Mouse (Mus musculus) liver, embryonic 15.5 days (tissue): ENCODE results near the gene Rbm4. TPM values are rescaled to one million over a fixed set of nuclear protein-coding genes. Genes with fewer than 3 reads are reported as not detected.
"Not testable (repeated sequence)": the region's sequence is repeated elsewhere in the genome, so short reads cannot be mapped to it uniquely, and the experiment has no call there.

Experiments used
- ATAC-seq: fragments of 200-750 bp; cut with Nextera tagmentation; 2 replicates; pipeline ENCODE4 v1.8.0; 2017; ENCODE audit warnings: moderate number of reproducible peaks, mild to moderate bottlenecking, moderate library complexity; ENCODE audit not compliant: insufficient read depth
- H3K27ac ChIP-seq: fragments of 300-500 bp; sonication (generic); replicated peaks from 2 replicates; pipeline ENCODE4 v1.5.1; 2015; ENCODE audit warnings: mild to moderate bottlenecking, inconsistent platforms
- H3K27me3 ChIP-seq: fragments of 300-500 bp; sonication (generic); 2 replicates; pipeline ENCODE4 v1.6.1; 2015; ENCODE audit warnings: mild to moderate bottlenecking, inconsistent platforms
- H3K36me3 ChIP-seq: fragments of 300-500 bp; sonication (generic); replicated peaks from 2 replicates; pipeline ENCODE4 v1.6.1; 2015; ENCODE audit warnings: moderate library complexity, mild to moderate bottlenecking, inconsistent platforms
- H3K4me1 ChIP-seq: fragments of 300-500 bp; sonication (generic); replicated peaks from 2 replicates; pipeline ENCODE4 v1.6.1; 2015; ENCODE audit warnings: inconsistent platforms
- H3K4me2 ChIP-seq: fragments of 300-500 bp; sonication (generic); 2 replicates; pipeline ENCODE4 v1.6.1; 2015; ENCODE audit warnings: moderate library complexity, mild to moderate bottlenecking, inconsistent platforms
- H3K4me3 ChIP-seq: fragments of 300-500 bp; sonication (generic); replicated peaks from 2 replicates; pipeline ENCODE4 v1.5.1; 2015; ENCODE audit warnings: mild to moderate bottlenecking, inconsistent platforms
- H3K9ac ChIP-seq: fragments of 300-500 bp; sonication (generic); 2 replicates; pipeline ENCODE4 v1.6.1; 2015; ENCODE audit warnings: moderate library complexity, mild to moderate bottlenecking, inconsistent platforms
- H3K9me3 ChIP-seq: fragments of 300-500 bp; sonication (generic); replicated peaks from 2 replicates; pipeline ENCODE4 v1.6.1; 2016; ENCODE audit warnings: inconsistent platforms
- WGBS: fragments of 180-500 bp; shearing (Covaris S2); methylation state at CpG from one replicate; pipeline ENCODE4 v1.1.7; 2015; ENCODE audit warnings: mixed read lengths; ENCODE audit not compliant: insufficient replicate concordance; 5-methylcytosine and 5-hydroxymethylcytosine counted together
- polyA plus RNA-seq: library from polyadenylated mRNA; unstranded; fragments of >200 nt; fragmentation: Nextera tagmentation; extraction: Ambion mirVana; gene quantifications from 2 replicates; pipeline ENCODE4 v1.2.1, GENCODE M21; 2015

The Rbm4 gene
- polyA plus RNA-seq, 1 experiment from 2014 or later: 25.2 TPM

DNA sequence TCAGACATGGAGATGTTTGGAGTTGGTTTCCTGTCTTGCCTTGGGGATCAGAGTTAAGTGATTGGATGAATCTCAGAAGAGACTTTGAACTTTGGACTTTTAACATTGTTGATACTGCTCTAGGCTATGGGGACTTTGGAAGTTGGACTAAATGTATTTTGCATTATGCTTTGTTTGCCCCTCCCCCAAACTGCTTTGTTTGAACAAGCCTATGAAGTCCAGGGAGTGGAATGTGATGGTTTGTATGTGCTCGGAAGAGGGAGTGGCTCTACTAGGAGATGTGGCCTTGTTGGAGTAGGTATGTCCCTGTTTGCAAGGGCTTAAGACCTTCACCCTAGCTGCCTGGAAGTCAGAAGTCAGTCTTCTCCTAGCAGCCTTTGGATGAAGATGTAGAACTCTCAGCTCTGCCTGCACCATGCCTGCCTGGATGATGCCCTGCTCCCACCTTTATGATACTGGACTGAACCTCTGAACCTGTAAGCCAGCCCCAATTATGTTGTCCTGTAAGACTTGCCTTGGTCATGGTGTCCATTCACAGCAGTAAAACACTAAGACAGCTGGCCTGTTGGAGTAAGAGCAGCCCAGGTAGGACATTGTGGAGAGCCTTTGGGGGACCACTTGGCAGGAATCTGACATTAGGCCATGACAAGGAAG lies 23.6 kb upstream of the Rbm4 start:
- Histone ChIP-seq H3K4me2 (no peak overlapping the region), H3K9me3 (no peaks in the 10 kb centered on the region), H3K4me3 (no peak overlapping the region), H3K4me1 (peaks cover 2% of the 10 kb centered on the region), H3K27ac (no peak overlapping the region), H3K27me3 (peaks cover 5% of the 10 kb centered on the region; the same call in 1 of the 2 replicates), H3K36me3 (no peaks in the 10 kb centered on the region), H3K9ac (no peak overlapping the region)
- ATAC-seq: peak; percentile 51; the same call in 1 of the 2 replicates
- 59% methylated on average over 1 of the region's 1 CpGs for whole genome bisulfite sequencing

- no peak for ATAC-seq
- Histone ChIP-seq H3K36me3 (no peaks in the 10 kb centered on the region), H3K27ac (no peak overlapping the region), H3K27me3 (no peaks in the 10 kb centered on the region), H3K9ac (no peak overlapping the region), H3K4me3 (no peak overlapping the region), H3K4me2 (no peak overlapping the region), H3K4me1 (peaks cover 22% of the 10 kb centered on the region), H3K9me3 (no peaks in the 10 kb centered on the region)
- 86% methylated on average over 6 of the region's 6 CpGs for WGBS
Measured at GRCm38 (mm10) chr19:4813015-4813414, 19.3 kb upstream of the Rbm4 start.

- H3K4me1 ChIP-seq: peaks cover 27% of the 10 kb centered on the region
- peak overlapping the region; percentile 72 for H3K9ac ChIP-seq
- peak overlapping the region; percentile 72 for H3K4me2 ChIP-seq
- H3K27me3 ChIP-seq, H3K9me3 ChIP-seq, ATAC-seq, H3K36me3 ChIP-seq: not testable (repeated sequence)
- H3K27ac ChIP-seq: peak overlapping the region; percentile 94
- peak overlapping the region; percentile 83 for H3K4me3 ChIP-seq
- WGBS: 65% methylated on average over 8 of the region's 8 CpGs
Measured at GRCm38 (mm10) chr19:4812334-4812949, 18.7 kb upstream of the Rbm4 start.

DNA sequence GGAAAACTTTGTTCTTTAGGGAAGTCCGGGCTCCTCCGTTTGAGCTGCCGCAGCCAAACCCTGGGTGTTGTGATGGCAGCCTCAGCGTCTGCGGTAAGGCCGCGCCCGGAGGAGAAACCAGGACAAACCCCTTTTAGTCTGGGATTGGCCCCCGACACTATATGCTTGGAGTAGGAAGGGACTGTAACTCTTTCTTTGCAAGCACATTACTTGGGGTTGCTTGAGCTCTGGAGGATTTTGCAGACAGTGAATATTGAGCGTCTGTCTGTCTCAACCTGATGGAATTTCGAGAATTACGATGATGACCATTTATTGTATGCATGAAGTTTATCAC lies 18.2 kb upstream of the Rbm4 start:
- H3K36me3 ChIP-seq: no peaks in the 10 kb centered on the region
- ATAC-seq: no peak; the same call in 1 of the 2 replicates
- H3K27me3 ChIP-seq: no peaks in the 10 kb centered on the region
- H3K4me2 ChIP-seq: peak overlapping the region; percentile 72
- H3K4me1 ChIP-seq: peaks cover 32% of the 10 kb centered on the region
- peak overlapping the region; percentile 72 for H3K9ac ChIP-seq
- no peaks in the 10 kb centered on the region for H3K9me3 ChIP-seq
- peak overlapping the region; percentile 94 for H3K27ac ChIP-seq
- peak overlapping the region; percentile 83 for H3K4me3 ChIP-seq
- 3% methylated on average over 12 of the region's 12 CpGs for WGBS

DNA sequence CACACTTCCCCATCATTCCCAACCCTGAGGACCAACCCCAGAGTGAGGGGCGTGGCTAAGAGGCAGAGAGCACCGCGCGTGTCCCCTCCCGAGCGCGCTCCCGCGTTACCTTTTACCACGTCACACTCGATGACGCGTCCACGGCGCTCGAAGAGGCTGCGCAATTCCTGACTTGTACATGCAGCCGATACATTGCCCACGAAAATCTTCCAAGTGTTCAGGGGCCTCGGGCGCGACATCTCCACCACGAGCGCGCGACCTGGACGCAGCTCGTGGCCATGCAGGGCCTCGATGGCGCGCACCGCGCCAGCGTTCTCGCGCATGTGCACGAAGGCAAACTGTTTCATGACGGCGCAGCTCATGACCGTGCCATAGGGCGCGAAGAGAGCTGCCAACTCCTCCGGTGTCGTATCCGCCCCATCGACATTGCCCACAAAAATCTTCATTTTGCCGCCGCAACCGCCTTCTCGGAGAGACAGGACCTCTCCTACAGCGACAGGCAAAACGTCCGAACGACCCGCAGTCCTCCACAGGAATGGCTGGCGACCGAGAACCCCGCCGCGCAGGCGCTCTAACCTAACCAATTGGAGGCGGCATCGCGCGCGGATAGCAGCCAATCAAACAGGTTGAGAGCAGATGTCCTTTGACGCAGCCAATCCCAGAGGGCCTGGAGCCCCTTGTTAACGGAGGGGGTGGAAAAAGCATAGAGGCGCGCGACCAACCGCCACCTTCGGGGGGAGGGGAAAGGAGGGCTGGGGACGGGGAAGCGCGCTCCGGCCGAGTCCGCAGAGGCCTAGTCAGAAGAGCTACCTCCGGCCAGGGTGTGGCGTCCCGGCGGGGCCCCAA lies 17.6 kb upstream of the Rbm4 start, which contains the start of the genes Gm21992 and Rbm14:
TSS of gene Gm21992 (minus strand) at position 550 of the 846 bp plus-strand sequence.
TSS of gene Rbm14 (minus strand) at position 572 of the 846 bp plus-strand sequence.
- Histone ChIP-seq H3K4me2 (peak within 1 kb of the TSS; percentile 76), H3K36me3 (no peaks in the 10 kb centered on the region), H3K27ac (peak within 1 kb of the TSS; percentile 94), H3K4me1 (peaks cover 32% of the 10 kb centered on the region), H3K9ac (peak within 1 kb of the TSS; percentile 82), H3K27me3 (no peaks in the 10 kb centered on the region), H3K4me3 (peak within 1 kb of the TSS; percentile 83), H3K9me3 (no peaks in the 10 kb centered on the region)
- peak; percentile 93 for ATAC-seq
- WGBS: under 1% methylated on average over 83 of the region's 83 CpGs

DNA sequence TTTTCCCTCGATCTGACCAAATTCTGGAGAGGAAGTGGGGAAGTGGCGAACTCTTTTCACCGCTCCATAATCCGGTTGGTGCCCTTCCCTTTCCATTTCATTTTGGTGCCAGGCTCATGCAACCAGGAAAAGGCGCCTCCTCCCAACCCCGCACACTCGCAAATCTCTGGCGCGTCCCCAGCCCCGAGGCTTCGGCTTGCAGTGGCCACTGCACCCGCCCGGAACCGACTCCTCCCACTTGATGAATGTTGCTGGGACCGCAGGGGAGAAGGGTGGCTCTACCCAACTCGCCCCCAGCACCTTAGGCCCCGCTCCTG lies 17.0 kb upstream of the Rbm4 start:
- Histone ChIP-seq H3K36me3 (no peaks in the 10 kb centered on the region), H3K4me2 (peak overlapping the region; percentile 76), H3K4me1 (peaks cover 32% of the 10 kb centered on the region), H3K9me3 (no peaks in the 10 kb centered on the region), H3K4me3 (peak overlapping the region; percentile 83), H3K27ac (peak overlapping the region; percentile 94), H3K9ac (peak overlapping the region; percentile 82), H3K27me3 (no peaks in the 10 kb centered on the region)
- WGBS: under 1% methylated on average over 17 of the region's 17 CpGs
- no peak for ATAC-seq

DNA sequence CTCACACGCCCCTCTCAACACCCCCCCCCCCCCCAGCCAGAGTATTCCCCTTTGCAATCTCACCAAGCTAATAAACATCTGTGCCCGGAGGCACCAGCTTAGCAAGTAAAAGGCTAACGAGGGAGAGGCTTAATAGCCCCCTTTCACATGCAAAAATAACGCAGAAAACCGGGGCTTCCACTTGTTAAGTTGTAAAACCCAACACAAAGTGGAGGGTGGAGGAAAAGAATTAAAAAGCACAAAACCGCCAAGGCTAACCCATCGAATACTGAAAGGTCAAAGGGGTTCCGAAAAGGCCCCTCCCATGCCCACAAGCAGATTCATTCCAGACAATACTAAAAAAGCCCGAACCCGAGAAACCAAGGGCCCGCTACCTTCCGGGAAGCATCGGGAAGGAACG lies 16.6 kb upstream of the Rbm4 start:
- Histone ChIP-seq H3K4me3 (peak overlapping the region; percentile 83), H3K4me1 (peaks cover 33% of the 10 kb centered on the region), H3K9ac (peak overlapping the region; percentile 82), H3K9me3 (no peaks in the 10 kb centered on the region), H3K27me3 (no peaks in the 10 kb centered on the region), H3K27ac (peak overlapping the region; percentile 94), H3K4me2 (peak overlapping the region; percentile 76), H3K36me3 (no peaks in the 10 kb centered on the region)
- no peak for ATAC-seq
- WGBS: under 1% methylated on average over 14 of the region's 14 CpGs

DNA sequence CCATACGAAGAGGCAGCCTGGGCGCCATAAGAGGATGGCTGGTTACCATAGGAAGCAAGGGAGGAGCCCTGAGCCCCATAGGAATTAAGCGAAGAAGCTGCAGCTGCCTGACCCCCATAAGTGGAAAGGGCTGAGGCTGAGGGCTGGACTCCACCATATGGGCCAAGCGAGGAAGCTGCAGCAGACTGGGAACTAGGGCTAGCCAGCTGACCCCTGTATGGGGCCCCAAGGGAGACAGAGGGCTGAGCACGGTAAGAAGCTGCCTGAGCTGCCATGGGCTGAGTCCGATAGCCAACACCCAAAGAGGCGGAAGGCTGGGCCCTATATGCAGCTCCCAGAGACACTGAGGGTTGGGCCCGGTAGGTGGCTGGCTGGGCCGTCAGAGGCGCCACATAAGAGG lies 9.6 kb upstream of the Rbm4 start:
- ATAC-seq: no peak
- Histone ChIP-seq H3K4me3 (no peak overlapping the region), H3K27ac (no peak overlapping the region), H3K4me2 (no peak overlapping the region), H3K27me3 (no peaks in the 10 kb centered on the region), H3K9ac (no peak overlapping the region), H3K9me3 (no peaks in the 10 kb centered on the region), H3K36me3 (peaks cover 60% of the 10 kb centered on the region), H3K4me1 (peaks cover 34% of the 10 kb centered on the region)
- WGBS: 85% methylated on average over 10 of the region's 10 CpGs

DNA sequence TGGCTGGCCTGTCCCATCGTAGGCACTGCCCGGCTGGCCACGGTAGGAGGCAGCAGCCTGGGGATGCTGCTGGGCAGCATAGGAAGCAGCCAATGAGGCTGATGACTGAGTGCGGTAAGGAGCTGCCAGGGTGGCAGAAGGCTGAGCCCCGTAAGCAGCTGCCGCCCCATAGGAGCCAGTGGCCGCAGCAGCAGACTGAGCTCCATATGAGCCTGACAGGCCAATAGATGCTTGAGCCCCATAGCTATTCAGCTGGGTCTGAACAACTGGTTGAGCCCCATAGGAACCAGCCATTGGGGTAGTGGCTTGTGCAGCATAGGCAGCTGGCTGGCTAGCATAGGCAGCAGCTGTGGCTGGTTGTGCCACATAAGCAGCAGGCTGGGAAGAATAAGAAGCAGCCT lies 9.0 kb upstream of the Rbm4 start:
- H3K4me2 ChIP-seq: no peak overlapping the region
- H3K9me3 ChIP-seq: no peaks in the 10 kb centered on the region
- peaks cover 66% of the 10 kb centered on the region for H3K36me3 ChIP-seq
- no peaks in the 10 kb centered on the region for H3K27me3 ChIP-seq
- H3K4me3 ChIP-seq: no peak overlapping the region
- H3K9ac ChIP-seq: no peak overlapping the region
- peaks cover 30% of the 10 kb centered on the region for H3K4me1 ChIP-seq
- no peak for ATAC-seq
- H3K27ac ChIP-seq: no peak overlapping the region
- 96% methylated on average over 7 of the region's 7 CpGs for WGBS

- H3K4me3 ChIP-seq: no peak overlapping the region
- H3K9me3 ChIP-seq: no peaks in the 10 kb centered on the region
- peaks cover 80% of the 10 kb centered on the region for H3K36me3 ChIP-seq
- H3K9ac ChIP-seq: no peak overlapping the region
- H3K27ac ChIP-seq: no peak overlapping the region
- ATAC-seq: no peak
- WGBS: 81% methylated on average over 5 of the region's 5 CpGs
- H3K4me2 ChIP-seq: no peak overlapping the region
- no peaks in the 10 kb centered on the region for H3K27me3 ChIP-seq
- peaks cover 45% of the 10 kb centered on the region for H3K4me1 ChIP-seq
Measured at GRCm38 (mm10) chr19:4799083-4799482, 5.4 kb upstream of the Rbm4 start.

- no peak overlapping the region for H3K9ac ChIP-seq
- no peak overlapping the region for H3K27ac ChIP-seq
- peaks cover 68% of the 10 kb centered on the region for H3K36me3 ChIP-seq
- H3K4me3 ChIP-seq: no peak overlapping the region
- H3K9me3 ChIP-seq: no peaks in the 10 kb centered on the region
- peaks cover 40% of the 10 kb centered on the region for H3K4me1 ChIP-seq
- no peaks in the 10 kb centered on the region for H3K27me3 ChIP-seq
- no peak overlapping the region for H3K4me2 ChIP-seq
- ATAC-seq: no peak
- whole genome bisulfite sequencing: 90% methylated on average over 2 of the region's 2 CpGs
Measured at GRCm38 (mm10) chr19:4797846-4798245, 4.1 kb upstream of the Rbm4 start.
